Mouse (Mus musculus) myocyte (in vitro differentiated cells): ENCODE measurements around the gene Plcg2.

Experiments
- E2F4 ChIP-seq: IDR thresholded peaks from one replicate; pipeline ENCODE4 v1.6.1; 2011; ENCODE audit warnings: mild to moderate bottlenecking, control low read depth, moderate library complexity; ENCODE audit not compliant: insufficient read depth
- POLR2AphosphoS2 ChIP-seq: IDR thresholded peaks from one replicate; pipeline ENCODE4 v1.6.1; 2011; ENCODE audit warnings: low read depth, control low read depth; ENCODE audit not compliant: insufficient read length
- REST ChIP-seq: IDR thresholded peaks from one replicate; pipeline ENCODE4 v1.6.1; 2011; ENCODE audit warnings: mild to moderate bottlenecking, control low read depth, moderate library complexity; ENCODE audit not compliant: insufficient read depth, insufficient read length

DNA sequence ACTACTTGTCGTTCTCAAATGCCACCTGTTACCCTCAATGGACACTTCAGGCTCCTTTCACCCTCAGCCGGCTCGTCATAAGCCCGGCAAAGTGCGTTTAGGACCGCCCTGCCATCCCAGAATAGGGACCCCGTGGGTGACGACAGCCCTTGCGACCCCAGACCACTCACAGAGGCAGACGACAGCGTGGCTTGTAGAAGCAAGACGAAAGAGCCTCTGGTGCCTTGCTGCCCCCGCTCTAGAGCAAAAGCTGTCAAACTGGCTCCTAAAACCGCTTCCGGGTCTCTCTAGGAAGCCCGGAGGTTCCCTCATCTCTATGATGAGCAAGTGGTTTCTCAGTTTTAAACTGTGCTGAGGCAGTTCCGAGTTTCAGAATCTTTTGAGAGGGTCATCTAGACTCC, 175.3 kb downstream of the Plcg2 start, which contains the start of gene Sdr42e1:
- TF ChIP-seq REST (no peak), POLR2AphosphoS2 (no peak), E2F4 (no peak)
